Mouse (Mus musculus): Measurements from ENCODE around the gene Parp16.

DNA sequence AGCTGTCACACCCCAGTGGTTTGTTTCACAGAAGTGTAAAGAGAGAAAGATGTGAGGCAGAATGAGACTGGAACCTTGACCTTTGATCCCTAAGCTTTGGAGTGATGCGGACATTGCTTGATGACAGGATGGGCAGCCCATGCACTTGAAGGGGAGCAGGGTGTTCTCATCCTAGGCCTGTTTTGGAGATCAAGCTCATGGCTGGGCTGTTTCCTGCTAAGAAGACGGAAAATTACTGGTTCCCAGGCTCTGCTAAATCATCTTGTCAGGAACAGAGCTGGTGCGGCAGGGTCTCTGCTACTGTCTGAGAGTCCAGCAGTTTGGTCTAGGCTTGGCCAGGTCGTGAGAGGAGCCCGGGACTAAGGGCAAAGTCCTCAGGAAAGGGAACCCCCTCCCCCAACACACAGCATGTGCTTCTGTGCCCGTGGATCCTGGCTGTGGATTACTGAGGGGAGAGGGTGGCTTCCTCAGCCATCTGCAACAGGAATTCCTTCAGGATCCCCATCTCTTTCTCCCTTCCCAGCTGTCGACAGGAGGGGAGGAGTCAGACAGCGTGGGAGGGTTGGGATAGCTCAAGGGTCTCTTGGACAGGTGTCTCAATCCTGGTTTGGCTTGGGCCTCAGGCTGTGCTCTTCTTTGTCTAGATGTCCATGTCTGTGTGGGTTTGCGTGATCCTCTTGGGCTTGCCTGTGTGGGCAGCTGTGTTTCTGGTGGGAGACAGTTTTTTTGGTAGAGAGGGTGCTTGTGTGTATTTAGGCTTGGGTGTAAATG, 49.1 kb downstream of the Parp16 start:
- TF ChIP-seq CTCF (IDR thresholded peaks at IDR 0.05; ENCODE audit: extremely low read depth, insufficient read length, insufficient replicate concordance, low read depth, low read length) (no peak), POLR2A (IDR thresholded peaks at IDR 0.05; ENCODE audit: low read depth, low read length) (no peak)

Data from small intestine, adult 2 months (tissue).